7 mouse cellular contexts compared by ENCODE assay signal in genomic region chr7:19000421-19000820, GRCm38 (mm10). TPM values are rescaled to one million over a fixed set of nuclear protein-coding genes. Genes with fewer than 3 reads are reported as not detected.
DNase-seq lines count a peak whose midpoint lies in the region; ATAC-seq and TF ChIP-seq lines count a peak whose summit lies in the region.

No protein-coding gene starts in this region.

- peak overlapping the region; percentile 55 for H3K4me2 ChIP-seq in lung, embryonic 15.5 days
- peak overlapping the region; percentile 21; the same call in 1 of the 2 replicates for H3K4me2 ChIP-seq in forebrain, embryonic 14.5 days (ENCODE audit: low read length)
- peak overlapping the region; percentile 37 for H3K4me2 ChIP-seq in limb, embryonic 14.5 days (replicated peaks; ENCODE audit: low read depth, low read length, severe bottlenecking)

- no peak for DNase-seq in lung, postnatal 14 days
- no peak for DNase-seq in forebrain, embryonic 14.5 days (ENCODE audit: low spot score)
- no peak for DNase-seq in limb, embryonic 14.5 days (ENCODE audit: low spot score)
- DNase-seq in thymus, adult 18-20 months: peak; percentile 36 to 45
- no peak for DNase-seq in left cerebral cortex, postnatal 4 days
- no peak for DNase-seq in right cerebral cortex, adult 18-20 months

- no peak for TF ChIP-seq POLR2A in limb, embryonic 14.5 days (IDR thresholded peaks at IDR 0.05; ENCODE audit: borderline replicate concordance, extremely low read depth, insufficient read depth, insufficient read length)

- no peaks in the 10 kb centered on the region for H3K27me3 ChIP-seq in lung, embryonic 15.5 days
- H3K27me3 ChIP-seq in forebrain, embryonic 14.5 days (replicated peaks; ENCODE audit: control insufficient read depth, insufficient read depth, low read length): no peaks in the 10 kb centered on the region
- no peaks in the 10 kb centered on the region for H3K27me3 ChIP-seq in limb, embryonic 14.5 days (ENCODE audit: control insufficient read depth, insufficient read depth, low read length)

- H3K9ac ChIP-seq in lung, embryonic 15.5 days: peak overlapping the region; percentile 29
- H3K9ac ChIP-seq in forebrain, embryonic 14.5 days (ENCODE audit: low read length): peak overlapping the region; percentile 43; the same call in 1 of the 2 replicates
- H3K9ac ChIP-seq in limb, embryonic 14.5 days (ENCODE audit: low read depth, low read length, severe bottlenecking): peak overlapping the region; percentile 38; the same call in 1 of the 2 replicates

- 0 out of 2 replicates have a peak overlapping the region, but pooled peaks have one; percentile 4 for H3K27ac ChIP-seq in lung, embryonic 15.5 days
- H3K27ac ChIP-seq in forebrain, embryonic 14.5 days (ENCODE audit: low read depth, low read length): no peak overlapping the region
- no peak overlapping the region for H3K27ac ChIP-seq in limb, embryonic 14.5 days (replicated peaks; ENCODE audit: low read depth, low read length)

- intact Hi-C loops in left cerebral cortex, postnatal 4 days (cut with DNase I): loop anchor here (10.0 kb wide), 1 partner anchor 106 kb away; no protein-coding TSS in a partner anchor

- H3K4me3 ChIP-seq in lung, embryonic 15.5 days: peak overlapping the region; percentile 39
- peak overlapping the region; percentile 5; the same call in 1 of the 2 replicates for H3K4me3 ChIP-seq in forebrain, embryonic 14.5 days (ENCODE audit: low read depth, low read length)
- peak overlapping the region; percentile 16; the same call in 1 of the 2 replicates for H3K4me3 ChIP-seq in limb, embryonic 14.5 days (replicated peaks; ENCODE audit: low read length)

- WGBS in lung, embryonic 15.5 days: 47% methylated on average over 10 of the region's 10 CpGs
- WGBS in forebrain, embryonic 14.5 days: 69% methylated on average over 10 of the region's 10 CpGs
- 47% methylated on average over 9 of the region's 10 CpGs for WGBS in limb, embryonic 14.5 days

- H3K9me3 ChIP-seq in lung, embryonic 15.5 days: no peaks in the 10 kb centered on the region
- H3K9me3 ChIP-seq in forebrain, embryonic 14.5 days (replicated peaks; ENCODE audit: control insufficient read depth, low read length): no peaks in the 10 kb centered on the region
- no peaks in the 10 kb centered on the region for H3K9me3 ChIP-seq in limb, embryonic 14.5 days (ENCODE audit: control insufficient read depth, low read length)

- peaks cover 32% of the 10 kb centered on the region for H3K4me1 ChIP-seq in lung, embryonic 15.5 days
- H3K4me1 ChIP-seq in forebrain, embryonic 14.5 days (ENCODE audit: control insufficient read depth, insufficient read depth, low read length): peaks cover 9% of the 10 kb centered on the region
- peaks cover 13% of the 10 kb centered on the region for H3K4me1 ChIP-seq in limb, embryonic 14.5 days (ENCODE audit: control insufficient read depth, insufficient read depth, low read length)

- H3K36me3 ChIP-seq in lung, embryonic 15.5 days: peaks cover 5% of the 10 kb centered on the region
- peaks cover 7% of the 10 kb centered on the region for H3K36me3 ChIP-seq in forebrain, embryonic 14.5 days (ENCODE audit: control insufficient read depth, insufficient read depth, low read length)
- peaks cover 17% of the 10 kb centered on the region for H3K36me3 ChIP-seq in limb, embryonic 14.5 days (ENCODE audit: control insufficient read depth, insufficient read depth, low read length)

- no peak for ATAC-seq in lung, embryonic 15.5 days (ENCODE audit: borderline replicate concordance, extremely low read depth, low FRiP score, low TSS enrichment)
- no peak for ATAC-seq in forebrain, embryonic 14.5 days
- no peak for ATAC-seq in limb, embryonic 14.5 days (ENCODE audit: low FRiP score, low read depth)

RNA-seq across cellular contexts. Expression of gene Irf2bp1, which starts 3.4 kb away (rescaled TPM):
- 23.5 and 25.2 TPM in 2 replicates for polyA plus RNA-seq in lung, embryonic 15.5 days (2015; fragmentation: Nextera tagmentation; extraction: Ambion mirVana)
- 25.9 and 33.3 TPM in 2 replicates for polyA plus RNA-seq in forebrain, embryonic 14.5 days (2014; fragmentation: Nextera tagmentation; extraction: Ambion mirVana)
- 36.1 and 46.8 TPM in 2 replicates for polyA plus RNA-seq in limb, embryonic 14.5 days (2012; rRNA removed)
- 34.2 and 37.3 TPM in 2 replicates for polyA plus RNA-seq in limb, embryonic 14.5 days (2014; fragmentation: Nextera tagmentation; extraction: Ambion mirVana)
- 10 to 100 TPM; 56.9 to 60.8 TPM for total RNA-seq in left cerebral cortex, postnatal 4 days (2021)

RNA-seq across cellular contexts. Expression of gene Mypop, which starts 9.4 kb away (rescaled TPM):
- 3.0 and 3.6 TPM in 2 replicates for polyA plus RNA-seq in lung, embryonic 15.5 days (2015; fragmentation: Nextera tagmentation; extraction: Ambion mirVana)
- 3.6 and 3.9 TPM in 2 replicates for polyA plus RNA-seq in forebrain, embryonic 14.5 days (2014; fragmentation: Nextera tagmentation; extraction: Ambion mirVana)
- 13.6 and 19.3 TPM in 2 replicates for polyA plus RNA-seq in limb, embryonic 14.5 days (2012; rRNA removed)
- 5.3 and 5.7 TPM in 2 replicates for polyA plus RNA-seq in limb, embryonic 14.5 days (2014; fragmentation: Nextera tagmentation; extraction: Ambion mirVana)
- 10 to 100 TPM; 18.8 to 20.2 TPM for total RNA-seq in left cerebral cortex, postnatal 4 days (2021)

RNA-seq across cellular contexts. Expression of gene Nanos2, which starts 13.2 kb away (rescaled TPM):
- polyA plus RNA-seq in lung, embryonic 15.5 days (2015; fragmentation: Nextera tagmentation; extraction: Ambion mirVana): not detected in 2 replicates
- 0.18 and 0.49 TPM in 2 replicates for polyA plus RNA-seq in forebrain, embryonic 14.5 days (2014; fragmentation: Nextera tagmentation; extraction: Ambion mirVana)
- 0.06 TPM in 1 of 2 replicates, not detected in the other for polyA plus RNA-seq in limb, embryonic 14.5 days (2012; rRNA removed)
- polyA plus RNA-seq in limb, embryonic 14.5 days (2014; fragmentation: Nextera tagmentation; extraction: Ambion mirVana): not detected in 2 replicates
- total RNA-seq in left cerebral cortex, postnatal 4 days (2021): 1 to 10 TPM; 1.4 to 1.7 TPM

RNA-seq across cellular contexts. Expression of gene Foxa3, which starts 22.9 kb away (rescaled TPM):
- polyA plus RNA-seq in lung, embryonic 15.5 days (2015; fragmentation: Nextera tagmentation; extraction: Ambion mirVana): 2.2 and 2.4 TPM in 2 replicates
- not detected in 2 replicates for polyA plus RNA-seq in forebrain, embryonic 14.5 days (2014; fragmentation: Nextera tagmentation; extraction: Ambion mirVana)
- 5.3 and 6.7 TPM in 2 replicates for polyA plus RNA-seq in limb, embryonic 14.5 days (2012; rRNA removed)
- 3.1 and 3.2 TPM in 2 replicates for polyA plus RNA-seq in limb, embryonic 14.5 days (2014; fragmentation: Nextera tagmentation; extraction: Ambion mirVana)
- total RNA-seq in left cerebral cortex, postnatal 4 days (2021): not detected

RNA-seq across cellular contexts. Expression of gene Sympk, which starts 23.8 kb away (rescaled TPM):
- 34.3 and 34.6 TPM in 2 replicates for polyA plus RNA-seq in lung, embryonic 15.5 days (2015; fragmentation: Nextera tagmentation; extraction: Ambion mirVana)
- polyA plus RNA-seq in forebrain, embryonic 14.5 days (2014; fragmentation: Nextera tagmentation; extraction: Ambion mirVana): 19.1 and 22.7 TPM in 2 replicates
- 97.0 and 113 TPM in 2 replicates for polyA plus RNA-seq in limb, embryonic 14.5 days (2012; rRNA removed)
- polyA plus RNA-seq in limb, embryonic 14.5 days (2014; fragmentation: Nextera tagmentation; extraction: Ambion mirVana): 23.0 and 27.5 TPM in 2 replicates
- total RNA-seq in left cerebral cortex, postnatal 4 days (2021): 10 to 100 TPM; 87.1 to 96.8 TPM

Comparison
In these comparisons a context has a peak if more than half of its experiments do, and no peak if none do; other contexts are left out.
1. DNase-seq: peak in thymus, adult 18-20 months (2 of 2); none in lung, postnatal 14 days (single experiment), forebrain, embryonic 14.5 days (single experiment), limb, embryonic 14.5 days (single experiment), left cerebral cortex, postnatal 4 days (single experiment) and right cerebral cortex, adult 18-20 months (single experiment).
2. Peak in every context shown above with its lines, with median percentiles within 50 percentile points of each other: H3K4me2 ChIP-seq, H3K4me3 ChIP-seq and H3K9ac ChIP-seq.